Mouse (Mus musculus) MEL (cell line): ENCODE data around the gene Thbs3. TPM values are rescaled to one million over a fixed set of nuclear protein-coding genes. Genes with fewer than 3 reads are reported as not detected.

Experiments used
- DNase-seq: peaks from one replicate; pipeline ENCODE4 v3.0.0; 2011; ENCODE audit warnings: low read depth, low spot score
- H3K27ac ChIP-seq: 2 replicates; pipeline ENCODE4 v1.5.1; 2012; ENCODE audit warnings: low read depth, mild to moderate bottlenecking, control low read depth, low read length, moderate library complexity; ENCODE audit not compliant: control insufficient read depth
- H3K27me3 ChIP-seq, 2 experiments: fragments of 150-350 bp in 1 of 2; sonication (generic) in 1 of 2; 2 replicates each; pipeline ENCODE4 v1.6.1; 2012; ENCODE audit warnings: low read length in 2 of 2, mild to moderate bottlenecking in 2 of 2, improper control_type of control experiment in 1 of 2, moderate library complexity in 1 of 2; ENCODE audit not compliant: insufficient read depth in 2 of 2, control insufficient read depth in 1 of 2
- H3K36me3 ChIP-seq, 2 experiments: 2 replicates each; pipeline ENCODE4 v1.6.1; 2012 to 2014; ENCODE audit warnings: low read length in 2 of 2, improper control_type of control experiment in 1 of 2, inconsistent platforms in 1 of 2, mild to moderate bottlenecking in 1 of 2; ENCODE audit not compliant: insufficient read depth in 2 of 2, control insufficient read depth in 1 of 2
- H3K4me1 ChIP-seq, 2 experiments: fragments of 150-350 bp in 1 of 2; sonication (generic) in 1 of 2; 2 replicates each; pipeline ENCODE4 v1.6.1; 2012; ENCODE audit warnings: low read length in 2 of 2, improper control_type of control experiment in 1 of 2, mild to moderate bottlenecking in 1 of 2; ENCODE audit not compliant: insufficient read depth in 2 of 2, control insufficient read depth in 1 of 2
- H3K4me3 ChIP-seq, 2 experiments: fragments of 150-350 bp in 1 of 2; sonication (generic) in 1 of 2; 2 replicates each; pipeline ENCODE4 v1.5.1; 2012; ENCODE audit warnings: low read depth in 2 of 2, low read length in 2 of 2, mild to moderate bottlenecking in 2 of 2, moderate library complexity in 2 of 2, control low read depth in 1 of 2, improper control_type of control experiment in 1 of 2; ENCODE audit not compliant: control insufficient read depth in 1 of 2, insufficient read depth in 1 of 2
- H3K79me2 ChIP-seq: 2 replicates; pipeline ENCODE4 v1.6.1; 2012; ENCODE audit warnings: mild to moderate bottlenecking, low read length, moderate library complexity; ENCODE audit not compliant: control insufficient read depth, poor library complexity, insufficient read depth
- H3K9ac ChIP-seq: 2 replicates; pipeline ENCODE4 v1.6.1; 2012; ENCODE audit warnings: low read depth, mild to moderate bottlenecking, control low read depth, low read length, moderate library complexity; ENCODE audit not compliant: control insufficient read depth, poor library complexity, severe bottlenecking
- H3K9me3 ChIP-seq: fragments of 150-350 bp; sonication (generic); replicated peaks from 2 replicates; pipeline ENCODE4 v1.6.1; 2012; ENCODE audit warnings: mild to moderate bottlenecking, low read length, improper control_type of control experiment, moderate library complexity; ENCODE audit not compliant: insufficient read depth
- BHLHE40 ChIP-seq: IDR thresholded peaks from 2 replicates; pipeline ENCODE4 v1.6.1; 2012; ENCODE audit warnings: low read depth, mild to moderate bottlenecking, inconsistent platforms, low read length, improper control_type of control experiment, borderline replicate concordance
- CHD1 ChIP-seq: IDR thresholded peaks from 2 replicates; pipeline ENCODE4 v1.6.1; 2012; ENCODE audit warnings: low read depth, mild to moderate bottlenecking, inconsistent platforms, low read length, improper control_type of control experiment
- CHD2 ChIP-seq: IDR thresholded peaks from 2 replicates; pipeline ENCODE4 v1.6.1; 2011; ENCODE audit warnings: low read length, improper control_type of control experiment
- ELF1 ChIP-seq: IDR thresholded peaks from 2 replicates; pipeline ENCODE4 v1.6.1; 2014; ENCODE audit warnings: low read depth, mild to moderate bottlenecking, inconsistent platforms, low read length, improper control_type of control experiment, moderate library complexity
- EP300 ChIP-seq, 2 experiments: IDR thresholded peaks; 2 replicates each; pipeline ENCODE4 v1.6.1; 2011; ENCODE audit warnings: improper control_type of control experiment in 2 of 2, low read length in 2 of 2, low read depth in 1 of 2, mild to moderate bottlenecking in 1 of 2
- GATA1 ChIP-seq: IDR thresholded peaks from 2 replicates; pipeline ENCODE4 v1.6.1; 2011; ENCODE audit warnings: low read depth, low read length, improper control_type of control experiment
- HCFC1 ChIP-seq: IDR thresholded peaks from 2 replicates; pipeline ENCODE4 v1.6.1; 2012; ENCODE audit warnings: low read depth, mild to moderate bottlenecking, inconsistent platforms, low read length, improper control_type of control experiment, moderate library complexity
- JUND ChIP-seq: IDR thresholded peaks from 2 replicates; pipeline ENCODE4 v1.6.1; 2011; ENCODE audit warnings: low read depth, mild to moderate bottlenecking, improper control_type of control experiment, low read length
- KAT2A ChIP-seq: conservative IDR thresholded peaks from 2 replicates; pipeline ENCODE4 v1.6.1; 2012; ENCODE audit warnings: low read depth, low read length, improper control_type of control experiment, inconsistent platforms
- MAFK ChIP-seq: IDR thresholded peaks from 2 replicates; pipeline ENCODE4 v1.6.1; 2011; ENCODE audit warnings: low read depth, mild to moderate bottlenecking, low read length, improper control_type of control experiment, borderline replicate concordance
- MAX ChIP-seq: IDR thresholded peaks from 2 replicates; pipeline ENCODE4 v1.6.1; 2011; ENCODE audit warnings: low read length, improper control_type of control experiment
- MEF2A ChIP-seq: IDR thresholded peaks from 2 replicates; pipeline ENCODE4 v1.6.1; 2014; ENCODE audit warnings: low read depth, mild to moderate bottlenecking, inconsistent platforms, low read length, improper control_type of control experiment; ENCODE audit not compliant: poor library complexity, insufficient replicate concordance, severe bottlenecking; ENCODE audit errors: extremely low read depth
- MYB ChIP-seq: IDR thresholded peaks from 2 replicates; pipeline ENCODE4 v1.6.1; 2011; ENCODE audit warnings: mild to moderate bottlenecking, low read depth, low read length, improper control_type of control experiment
- MYC ChIP-seq: IDR thresholded peaks from 2 replicates; pipeline ENCODE4 v1.6.1; 2011; ENCODE audit warnings: low read depth, mild to moderate bottlenecking, low read length, improper control_type of control experiment, moderate library complexity
- NELFE ChIP-seq: IDR thresholded peaks from 2 replicates; pipeline ENCODE4 v1.6.1; 2011; ENCODE audit warnings: low read depth, low read length, improper control_type of control experiment
- POLR2AphosphoS2 ChIP-seq: IDR thresholded peaks from 2 replicates; pipeline ENCODE4 v1.6.1; 2011; ENCODE audit warnings: low read length, improper control_type of control experiment
- POLR2AphosphoS5 ChIP-seq: IDR thresholded peaks from 2 replicates; pipeline ENCODE4 v1.6.1; 2012; ENCODE audit warnings: low read depth, borderline replicate concordance, mild to moderate bottlenecking, inconsistent platforms, low read length, moderate library complexity, mixed read lengths
- RCOR1 ChIP-seq: IDR thresholded peaks from 2 replicates; pipeline ENCODE4 v1.6.1; 2012; ENCODE audit warnings: low read depth, mild to moderate bottlenecking, inconsistent platforms, low read length, improper control_type of control experiment
- SIN3A ChIP-seq: IDR thresholded peaks from 2 replicates; pipeline ENCODE4 v1.6.1; 2012; ENCODE audit warnings: low read length, improper control_type of control experiment, inconsistent platforms
- SMC3 ChIP-seq: IDR thresholded peaks from 2 replicates; pipeline ENCODE4 v1.6.1; 2011; ENCODE audit warnings: low read depth, low read length, improper control_type of control experiment
- TAL1 ChIP-seq: IDR thresholded peaks from 2 replicates; pipeline ENCODE4 v1.6.1; 2012; ENCODE audit warnings: mild to moderate bottlenecking, inconsistent platforms, low read length, moderate library complexity, mixed read lengths
- TCF12 ChIP-seq: IDR thresholded peaks from 2 replicates; pipeline ENCODE4 v1.6.1; 2014; ENCODE audit warnings: low read depth, mild to moderate bottlenecking, inconsistent platforms, low read length, improper control_type of control experiment, moderate library complexity
- UBTF ChIP-seq: IDR thresholded peaks from 2 replicates; pipeline ENCODE4 v1.6.1; 2012; ENCODE audit warnings: low read depth, mild to moderate bottlenecking, inconsistent platforms, low read length, improper control_type of control experiment, moderate library complexity, borderline replicate concordance; ENCODE audit not compliant: insufficient read depth
- USF1 ChIP-seq: IDR thresholded peaks from 2 replicates; pipeline ENCODE4 v1.6.1; 2014; ENCODE audit warnings: low read depth, mild to moderate bottlenecking, inconsistent platforms, low read length, improper control_type of control experiment, moderate library complexity
- ZMIZ1 ChIP-seq: IDR thresholded peaks from 2 replicates; pipeline ENCODE4 v1.6.1; 2012; ENCODE audit warnings: low read depth, mild to moderate bottlenecking, inconsistent platforms, low read length, improper control_type of control experiment, moderate library complexity
- ZNF384 ChIP-seq: IDR thresholded peaks from 2 replicates; pipeline ENCODE4 v1.6.1; 2012; ENCODE audit warnings: low read depth, mild to moderate bottlenecking, inconsistent platforms, low read length, improper control_type of control experiment
- polyA plus RNA-seq, 2 experiments: library from polyadenylated mRNA; stranded (reverse) in 1 of 2; unstranded in 1 of 2; fragments of >175 nt in 1 of 2; fragments of >200 nt in 1 of 2; gene quantifications; 2 replicates each; pipeline versions ENCODE4 v1.2.1 to v1.2.4; 2012; ENCODE audit warnings: low replicate concordance in 2 of 2, low read depth in 1 of 2; ENCODE audit not compliant: insufficient read length in 2 of 2, insufficient read depth in 1 of 2, missing spikeins in 1 of 2
- total RNA-seq: library from RNA; depleted of rRNA; stranded (reverse); fragments of 300-350 nt; gene quantifications from 2 replicates; pipeline ENCODE4 v1.2.3, GENCODE M21; 2012

Thbs3 gene
- total and polyA plus RNA-seq, 3 experiments = 1.8 to 4.9 TPM; not detected in 1

DNA sequence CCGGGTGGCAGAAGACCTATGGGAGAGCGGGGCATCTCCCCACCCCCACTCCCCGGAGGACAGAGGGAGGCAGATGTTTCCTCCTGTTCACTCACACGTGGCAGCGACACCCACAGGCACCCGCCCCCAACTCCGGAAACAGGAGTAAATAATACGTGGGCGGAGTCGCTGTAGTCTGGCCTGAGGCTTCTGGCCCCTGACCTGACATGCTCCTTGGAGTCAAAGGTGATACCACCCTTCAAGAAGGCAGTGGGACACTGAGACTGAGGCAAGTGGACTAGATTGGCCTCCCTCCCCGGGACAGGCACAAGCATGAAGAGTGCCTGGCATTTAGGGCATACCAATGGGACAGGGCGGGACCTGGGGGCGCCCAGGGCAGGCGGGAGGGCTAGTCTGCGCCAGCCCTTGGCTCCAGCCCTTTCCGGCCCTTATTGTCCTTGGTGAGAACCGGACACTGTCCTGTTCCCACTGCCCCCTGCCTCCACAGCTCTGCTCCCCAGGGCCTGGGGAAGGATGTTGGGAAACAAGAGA, 36.5 kb downstream of the Thbs3 start (continued):
- peak; percentile 69; the same call in 1 of the 2 replicates for TF ChIP-seq BHLHE40
- no peak for TF ChIP-seq UBTF
- peak; percentile 89 for TF ChIP-seq MYC
- peak; percentile 81 for TF ChIP-seq SIN3A
- 0 out of 2 replicates have a peak, but pooled peaks have one; percentile 14 for TF ChIP-seq ELF1
- TF ChIP-seq MAX = peak; percentile 84
- TF ChIP-seq MYB = no peak
- no peak for TF ChIP-seq CHD1
- no peak for TF ChIP-seq RCOR1
- no peak for TF ChIP-seq POLR2AphosphoS2
- TF ChIP-seq POLR2AphosphoS5 = no peak
- peak; percentile 50; the same call in 1 of the 2 replicates for TF ChIP-seq USF1
- no peak for TF ChIP-seq HCFC1
- TF ChIP-seq TCF12 = peak; percentile 43; the same call in 1 of the 2 replicates
- no peak for TF ChIP-seq CHD2
- TF ChIP-seq GATA1 = no peak
- TF ChIP-seq MEF2A = no peak
- no peak for TF ChIP-seq SMC3
- no peak for TF ChIP-seq KAT2A
- no peak for TF ChIP-seq JUND
- no peak for TF ChIP-seq MAFK
- TF ChIP-seq ZMIZ1 = no peak
- no peak for TF ChIP-seq ZNF384
- no peak; the same call in 1 of the 2 replicates for TF ChIP-seq NELFE

GRCm38 (mm10) chr3:89254994-89255393, 40.0 kb downstream of the Thbs3 start:
- Histone ChIP-seq H3K36me3 (peaks cover 0 to 20% of the 10 kb centered on the region in 2 experiments; a peak in 2 of 4 replicates), H3K4me1 (peaks cover 5 to 23% of the 10 kb centered on the region in 2 experiments; a peak in 3 of 4 replicates), H3K9me3 (no peaks in the 10 kb centered on the region), H3K27ac (no peak overlapping the region), H3K79me2 (no peaks in the 10 kb centered on the region), H3K27me3 (peaks cover 29% of the 10 kb centered on the region in 2 experiments), H3K9ac (no peak overlapping the region), H3K4me3 (no peak overlapping the region)
- DNase-seq = peak; percentile 74
- TF ChIP-seq TAL1 (peak; percentile 40; the same call in 1 of the 2 replicates), GATA1 (peak; percentile 27; the same call in 1 of the 2 replicates), EP300 (IDR thresholded peaks at IDR 0.05; ENCODE audit: low read depth in 1 of 2, low read length in 2 of 2) (peak in 1 of 2 experiments; percentile 36; a peak in 1 of 4 replicates), KAT2A (no peak), RCOR1 (peak; percentile 88), MYC (0 out of 2 replicates have a peak, but pooled peaks have one; percentile 51), TCF12 (peak; percentile 24; the same call in 1 of the 2 replicates), CHD1 (no peak)
